Mouse (Mus musculus) central nervous system, embryonic 11.5 days (tissue): ENCODE data around the gene Sec61a1. TPM values are rescaled to one million over a fixed set of nuclear protein-coding genes. Genes with fewer than 3 reads are reported as not detected.

Experiments
- polyA plus RNA-seq: library from polyadenylated mRNA; depleted of rRNA; stranded (reverse); fragments of >200 nt; gene quantifications from 2 replicates; pipeline ENCODE4 v1.2.3, GENCODE M21; 2012; rRNA removed

Gene Sec61a1
- polyA plus RNA-seq = 86.9 and 157 TPM in 2 replicates

DNA sequence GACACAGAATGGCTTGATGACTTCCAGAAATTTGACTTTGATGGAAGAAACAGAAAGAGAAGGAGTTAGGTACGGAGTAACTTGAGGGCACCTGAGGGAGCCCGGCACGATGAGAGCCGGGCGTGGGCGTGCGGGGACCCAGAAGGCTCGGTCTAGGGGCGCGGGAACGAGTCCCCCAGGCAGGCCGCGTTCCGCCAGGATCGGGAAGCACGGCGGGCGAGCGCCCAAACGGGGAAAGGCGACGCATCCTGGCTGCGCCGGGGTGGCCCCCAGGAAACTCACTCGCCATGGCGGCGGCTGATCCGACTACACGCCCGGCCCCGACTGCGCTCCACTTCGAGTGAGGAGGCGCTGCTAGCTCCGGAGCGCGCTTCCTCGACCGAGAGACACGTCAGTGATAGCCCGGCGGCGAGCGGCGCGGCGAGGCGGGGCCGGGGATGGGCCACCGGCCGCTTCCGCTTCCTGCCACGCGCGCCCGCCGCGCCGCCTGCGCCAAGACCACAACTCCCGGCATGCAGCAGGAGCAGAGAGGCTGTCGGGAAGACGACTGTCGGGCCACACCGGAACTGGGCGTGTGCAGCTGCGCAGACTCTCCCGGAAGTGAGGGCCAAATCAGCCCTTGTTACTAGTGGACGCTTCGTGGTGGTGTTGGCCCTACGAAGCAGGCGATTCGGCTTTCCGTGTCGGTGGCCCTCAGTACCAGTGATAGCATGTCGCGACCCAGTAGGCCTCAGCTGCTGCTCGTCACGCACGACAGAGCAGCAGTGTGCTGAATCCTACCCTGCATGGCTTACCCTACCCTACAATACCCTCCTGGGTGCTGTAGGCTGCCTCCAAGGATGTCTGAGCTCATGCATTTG lies at the start of gene Sec61a1:
Gene Sec61a1, minus strand, starts transcription at position 502 of the 860 bp plus-strand sequence.

DNA sequence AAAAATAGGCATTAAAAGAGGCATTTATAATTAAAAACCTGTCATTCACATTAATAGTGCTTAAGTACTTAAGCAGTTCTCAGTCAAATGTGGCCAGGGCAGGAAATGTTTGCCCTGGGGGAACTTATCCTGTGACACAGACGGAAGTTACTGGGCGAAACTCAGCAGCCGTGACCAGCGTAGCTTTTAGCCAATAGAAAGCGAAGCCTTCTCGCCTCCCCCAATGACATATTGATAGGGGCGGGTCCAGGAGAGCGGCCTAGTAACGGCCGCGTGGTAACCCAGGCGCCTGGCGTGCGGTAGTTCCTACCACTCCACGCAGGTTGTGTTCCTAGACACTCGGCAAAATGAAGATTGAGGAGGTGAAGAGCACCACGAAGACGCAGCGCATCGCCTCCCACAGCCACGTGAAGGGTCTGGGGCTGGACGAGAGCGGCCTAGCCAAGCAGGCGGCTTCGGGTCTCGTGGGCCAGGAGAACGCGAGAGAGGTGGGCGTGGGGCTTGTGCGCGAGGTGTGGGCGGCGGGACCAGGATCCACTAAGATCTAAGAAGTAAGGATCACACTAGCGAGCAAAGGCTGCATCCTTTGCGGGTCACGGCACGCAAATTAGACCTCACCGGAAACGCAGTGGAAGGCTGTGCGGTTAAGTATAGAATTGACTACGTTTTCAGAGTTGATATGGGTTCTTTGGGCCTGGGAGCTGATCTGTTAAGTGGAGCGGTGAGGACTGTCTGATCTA lies 53.4 kb downstream of the Sec61a1 start, which contains the start of gene Ruvbl1:
Gene Ruvbl1, plus strand, starts transcription at position 229 of the 740 bp plus-strand sequence.

Other genes with a start within 250 kb of the Sec61a1 start
- gene Eefsec, start 72.4 kb downstream of the Sec61a1 start, polyA plus RNA-seq = 15.6 and 19.6 TPM in 2 replicates
- gene Ruvbl1, start 53.5 kb downstream of the Sec61a1 start, polyA plus RNA-seq = 97.5 and 99.3 TPM in 2 replicates
- 0.17 and 0.22 TPM in 2 replicates for gene Kbtbd12, start 119.0 kb upstream of the Sec61a1 start, polyA plus RNA-seq
- 1.2 and 2.7 TPM in 2 replicates for gene Mgll, start 205.5 kb upstream of the Sec61a1 start, polyA plus RNA-seq